Mouse (Mus musculus) adipocyte (in vitro differentiated cells): ENCODE results near the gene Trim38.
A peak's percentile ranks its signal among the peaks of the same experiment; 100 is the strongest.
"Not testable (repeated sequence)": the region's sequence is repeated elsewhere in the genome, so short reads cannot be mapped to it uniquely, and the experiment has no call there.

Source experiments
- DNase-seq: peaks from one replicate; pipeline ENCODE4 v3.0.0-alpha.2; 2016; ENCODE audit warnings: low spot score

The Trim38 gene

GRCm38 (mm10) chr13:23769613-23770012 lies at the start of gene Trim38:
TSS of gene Trim38 (plus strand) at chr13:23769913.
- not testable (repeated sequence) for DNase-seq

DNA sequence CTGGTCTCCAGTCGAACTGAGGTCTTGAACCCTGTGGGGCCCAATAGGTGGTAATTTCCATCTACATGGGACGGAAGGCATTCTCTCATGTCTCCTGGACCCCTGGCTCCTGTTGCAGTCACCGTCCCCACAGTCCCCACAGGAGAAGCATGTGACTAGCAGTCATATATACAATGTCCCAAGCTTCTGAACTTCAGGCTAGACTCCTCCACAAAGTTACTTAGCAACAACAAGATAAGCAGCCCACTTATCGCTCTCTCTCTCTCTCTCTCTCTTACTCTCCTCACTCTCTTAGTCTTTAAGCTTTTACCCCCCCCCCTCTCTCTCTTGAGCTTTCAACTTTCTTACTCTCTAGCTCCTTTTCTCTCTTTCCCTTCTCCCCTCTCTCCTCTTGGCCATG lies 45.5 kb upstream of the Trim38 start:
- no peak for DNase-seq

- no peak for DNase-seq
These were observed 44.5 kb upstream of the Trim38 start for GRCm38 (mm10) chr13:23725213-23725612.

- no peak for DNase-seq
These were observed 41.1 kb upstream of the Trim38 start for GRCm38 (mm10) chr13:23728472-23729191.

GRCm38 (mm10) chr13:23729192-23729525 lies 40.6 kb upstream of the Trim38 start:
- no peak for DNase-seq

DNA sequence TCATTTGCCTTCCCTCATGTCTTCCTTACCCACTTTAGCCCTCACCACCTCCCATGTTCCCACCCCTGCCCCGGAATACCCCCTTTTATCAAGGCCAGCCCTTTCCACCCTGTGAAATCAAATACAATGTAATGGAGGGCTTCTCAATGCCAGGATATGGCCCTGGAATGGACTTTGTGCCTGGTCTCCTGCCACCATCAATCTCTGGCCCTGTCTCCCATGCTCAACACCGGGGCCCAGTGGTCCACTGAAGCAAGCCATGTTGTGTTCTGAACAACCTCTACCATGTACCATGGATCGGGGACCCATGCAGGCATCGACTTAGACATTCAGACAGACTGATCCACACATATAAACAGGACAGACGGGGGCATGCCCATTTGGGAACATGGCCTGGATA lies 40.0 kb upstream of the Trim38 start:
- no peak for DNase-seq

- peak; percentile 76 for DNase-seq
These were observed 39.2 kb upstream of the Trim38 start for GRCm38 (mm10) chr13:23730479-23730878.

GRCm38 (mm10) chr13:23732156-23732804 lies 37.4 kb upstream of the Trim38 start:
- DNase-seq = peak; percentile 68

DNA sequence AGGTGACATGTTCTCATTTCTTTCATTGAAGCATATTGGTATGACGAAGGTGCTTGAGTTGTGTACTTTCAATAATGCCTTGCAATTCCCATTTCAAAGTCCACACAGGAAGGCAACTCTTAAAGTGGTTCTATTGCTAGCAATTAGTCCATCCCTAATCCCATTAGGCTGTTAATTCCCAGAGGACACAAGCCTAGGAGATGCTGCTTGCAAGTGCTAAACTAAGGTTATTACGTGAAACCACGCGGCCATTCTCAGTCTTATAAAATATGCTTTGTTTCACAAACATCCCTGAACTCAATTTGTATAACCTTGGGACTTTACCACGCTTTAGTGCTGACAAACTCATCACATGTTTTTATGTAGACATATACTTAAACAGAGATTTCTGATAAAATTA lies 32.6 kb upstream of the Trim38 start:
- no peak for DNase-seq

GRCm38 (mm10) chr13:23738041-23738440 lies 31.7 kb upstream of the Trim38 start:
- peak; percentile 47 for DNase-seq

- DNase-seq = peak; percentile 93
These were observed 31.0 kb upstream of the Trim38 start, which contains the start of gene Hist1h1c for GRCm38 (mm10) chr13:23738677-23739068. TSS of gene Hist1h1c (plus strand) at chr13:23738808.

GRCm38 (mm10) chr13:23739069-23739921 lies 30.4 kb upstream of the Trim38 start:
- peak; percentile 92 for DNase-seq

DNA sequence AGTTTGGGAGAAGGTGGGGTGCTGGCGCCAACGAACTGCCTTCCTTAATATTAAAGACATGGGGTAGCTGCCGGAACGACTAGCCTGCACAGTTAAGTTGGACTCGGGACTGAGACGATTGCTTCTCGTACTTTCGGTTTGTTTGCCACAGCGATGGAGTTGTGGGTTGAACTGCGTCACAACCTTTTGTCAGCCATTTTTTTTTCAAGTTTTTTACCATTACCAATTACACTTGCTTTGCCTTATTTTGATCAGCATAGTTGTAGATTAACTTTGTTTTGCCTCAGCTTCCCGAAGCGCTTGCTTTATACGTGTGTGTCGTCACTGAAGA lies 29.8 kb upstream of the Trim38 start:
- DNase-seq = no peak

GRCm38 (mm10) chr13:23740256-23740840 lies 29.4 kb upstream of the Trim38 start:
- peak; percentile 61 for DNase-seq

GRCm38 (mm10) chr13:23740910-23741309 lies 28.8 kb upstream of the Trim38 start:
- peak; percentile 58 for DNase-seq

- DNase-seq = peak; percentile 60
These were observed 27.7 kb upstream of the Trim38 start for GRCm38 (mm10) chr13:23742007-23742406.

GRCm38 (mm10) chr13:23743215-23743614 lies 26.5 kb upstream of the Trim38 start:
- no peak for DNase-seq

GRCm38 (mm10) chr13:23743963-23744362 lies 25.8 kb upstream of the Trim38 start:
- no peak for DNase-seq

DNA sequence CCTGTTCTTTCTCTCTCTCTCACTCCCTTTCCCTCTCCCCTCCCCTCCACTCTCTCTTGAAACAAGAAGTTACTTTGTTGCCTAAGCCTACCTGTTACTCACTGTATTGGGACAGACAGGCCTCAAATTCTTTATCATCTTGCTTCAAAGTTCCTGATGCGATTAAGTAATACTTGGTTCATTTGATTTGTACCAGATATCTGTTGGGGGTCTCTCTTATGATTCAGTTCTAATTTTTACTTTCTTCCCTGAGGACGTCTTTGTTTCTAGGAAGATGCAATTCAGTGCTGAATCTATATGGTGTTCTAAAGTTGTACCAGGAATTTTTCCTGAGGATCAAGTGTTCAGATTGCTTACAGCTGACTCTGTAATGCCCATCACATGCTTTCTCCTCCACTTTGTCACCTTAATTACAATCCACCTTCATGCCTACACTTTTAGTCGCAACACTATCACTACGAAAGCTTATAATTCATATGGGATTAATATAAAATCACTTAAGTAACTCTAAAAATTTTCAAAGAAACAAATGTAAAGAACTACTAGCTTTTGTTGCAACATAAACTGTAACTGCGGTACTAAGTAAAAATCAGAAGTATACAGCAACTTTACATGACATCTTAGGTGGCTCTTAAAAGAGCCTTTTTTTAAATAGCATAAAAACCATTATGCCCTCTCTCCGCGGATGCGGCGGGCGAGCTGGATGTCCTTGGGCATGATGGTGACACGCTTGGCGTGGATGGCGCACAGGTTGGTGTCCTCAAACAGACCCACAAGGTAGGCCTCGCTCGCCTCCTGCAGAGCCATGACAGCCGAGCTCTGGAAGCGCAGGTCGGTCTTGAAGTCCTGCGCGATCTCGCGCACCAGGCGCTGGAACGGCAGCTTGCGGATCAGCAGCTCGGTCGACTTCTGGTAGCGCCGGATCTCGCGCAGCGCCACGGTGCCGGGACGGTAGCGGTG lies 25.0 kb upstream of the Trim38 start:
- DNase-seq = no peak

DNA sequence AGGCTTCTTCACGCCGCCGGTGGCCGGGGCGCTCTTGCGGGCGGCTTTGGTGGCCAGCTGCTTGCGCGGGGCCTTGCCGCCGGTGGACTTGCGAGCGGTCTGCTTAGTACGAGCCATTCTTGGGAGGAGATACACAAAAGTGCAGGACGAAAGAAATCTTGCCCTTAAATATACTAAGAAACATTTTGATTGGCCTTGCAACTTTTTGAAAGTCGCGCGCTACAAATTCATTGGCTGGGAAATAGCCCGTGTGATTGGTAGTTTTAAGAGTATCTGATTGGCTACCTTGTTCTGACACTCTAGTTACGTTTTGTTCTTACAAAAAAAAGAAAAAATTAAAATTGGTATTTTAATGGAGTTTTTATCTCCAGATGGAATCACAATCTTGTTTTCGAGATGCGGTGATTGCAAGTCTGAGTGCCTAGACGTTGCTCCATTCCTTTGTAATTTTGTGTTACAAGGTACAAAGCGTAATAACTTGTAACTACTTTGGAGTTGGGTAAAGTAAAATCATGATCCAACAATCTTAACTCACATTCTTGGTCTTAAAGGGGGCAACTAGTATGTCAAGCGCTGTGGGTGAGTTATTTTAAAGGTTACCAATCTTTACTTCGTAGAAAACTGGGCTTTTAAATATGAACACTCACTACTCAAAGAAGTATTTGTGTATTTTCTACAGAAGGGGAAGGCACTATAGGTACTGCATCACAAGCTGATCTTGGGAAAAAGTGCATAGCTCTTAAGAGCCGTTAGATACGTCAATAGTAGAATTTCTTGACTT lies 24.1 kb upstream of the Trim38 start, which contains the start of gene Hist1h3c:
TSS of gene Hist1h3c (minus strand) at position 222 of the 781 bp plus-strand sequence.
- peak; percentile 93 for DNase-seq
